Mouse (Mus musculus) cortical plate, adult 2 months (tissue): ENCODE results near the gene Plxdc1.

Experiments
- CTCF ChIP-seq: fragments of 200-500 bp; IDR thresholded peaks from 2 replicates; pipeline ENCODE4 v1.5.1; 2011; ENCODE audit warnings: mild to moderate bottlenecking, control low read depth, low read length; ENCODE audit not compliant: insufficient read depth; ENCODE audit errors: extremely low read depth
- POLR2A ChIP-seq: fragments of 200-500 bp; IDR thresholded peaks from 2 replicates; pipeline ENCODE4 v1.6.1; 2011; ENCODE audit warnings: mild to moderate bottlenecking, low read length, control low read depth; ENCODE audit not compliant: insufficient read depth; ENCODE audit errors: extremely low read depth

DNA sequence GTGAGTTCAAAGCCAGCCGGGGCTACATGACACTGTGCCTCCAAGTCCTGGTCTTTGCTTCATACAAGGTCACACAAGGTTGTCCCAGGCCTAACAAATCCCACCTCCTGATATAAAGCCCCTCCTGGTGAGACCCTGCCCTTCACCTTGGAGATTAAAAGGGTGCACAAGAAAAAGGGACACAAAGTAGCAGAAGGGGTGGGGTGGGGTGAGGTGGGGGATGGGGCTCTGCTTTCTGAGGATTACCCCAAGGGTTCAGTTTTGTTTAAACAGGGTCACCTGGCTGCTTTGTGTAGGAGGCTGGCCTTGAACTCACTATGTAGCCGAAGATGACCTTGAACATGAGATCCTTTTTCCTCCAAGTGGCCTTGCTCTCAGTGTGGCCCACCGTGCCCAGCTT is 2.7 kb downstream of the Plxdc1 start:
- no peak for TF ChIP-seq CTCF
- no peak for TF ChIP-seq POLR2A
